ENCODE assay signal across 29 mouse cellular contexts in genomic region chr10:89098183-89098582, GRCm38 (mm10).
"Had no signal": no experiment of that assay in that cellular context is flagged by ENCODE, and none has a peak within 500 bp of the region (broad histone marks: within the 10 kb centered on the region; RNA-seq: fewer than 3 reads in every experiment).

No protein-coding gene starts in this region.

- H3K27me3 ChIP-seq: embryonic facial prominence, embryonic 12.5 days; embryonic facial prominence, embryonic 13.5 days; embryonic facial prominence, embryonic 15.5 days; forebrain, embryonic 12.5 days; forebrain, embryonic 13.5 days; forebrain, embryonic 15.5 days had no signal

- H3K36me3 ChIP-seq: embryonic facial prominence, embryonic 10.5 days; embryonic facial prominence, embryonic 12.5 days; embryonic facial prominence, embryonic 13.5 days; embryonic facial prominence, embryonic 15.5 days; forebrain, embryonic 10.5 days; forebrain, embryonic 12.5 days; forebrain, embryonic 15.5 days had no signal

- H3K9me3 ChIP-seq: embryonic facial prominence, embryonic 10.5 days; embryonic facial prominence, embryonic 12.5 days; embryonic facial prominence, embryonic 13.5 days; embryonic facial prominence, embryonic 15.5 days; forebrain, embryonic 10.5 days; forebrain, embryonic 12.5 days; forebrain, embryonic 13.5 days; forebrain, embryonic 15.5 days had no signal

- H3K9ac ChIP-seq: embryonic facial prominence, embryonic 12.5 days; embryonic facial prominence, embryonic 13.5 days; embryonic facial prominence, embryonic 15.5 days; forebrain, embryonic 12.5 days; forebrain, embryonic 13.5 days; forebrain, embryonic 15.5 days; forebrain, postnatal 0 days had no signal

- DNase-seq: cerebellum, adult 2 months; cerebellum, adult 8-10 months; cerebellum, adult 9-10 months; cerebellum, adult 9-11 months; cerebellum, postnatal 10 days; cerebellum, postnatal 14 days; cerebellum, postnatal 25 days; cerebellum, postnatal 36 days; embryo, embryonic 11 days; forebrain, postnatal 0 days; gastrocnemius, adult 2 months; gastrocnemius, postnatal 10 days; gastrocnemius, postnatal 14 days; gastrocnemius, postnatal 25 days; gastrocnemius, postnatal 36 days; heart, adult 11 months; heart, adult 18-20 months; heart, adult 2 months had no signal

- H3K4me1 ChIP-seq: embryonic facial prominence, embryonic 10.5 days; embryonic facial prominence, embryonic 12.5 days; embryonic facial prominence, embryonic 13.5 days; embryonic facial prominence, embryonic 15.5 days; forebrain, embryonic 10.5 days; forebrain, embryonic 12.5 days; forebrain, embryonic 13.5 days; forebrain, embryonic 15.5 days had no signal

- H3K27ac ChIP-seq: embryonic facial prominence, embryonic 10.5 days; embryonic facial prominence, embryonic 12.5 days; embryonic facial prominence, embryonic 13.5 days; embryonic facial prominence, embryonic 15.5 days; forebrain, embryonic 10.5 days; forebrain, embryonic 12.5 days; forebrain, embryonic 13.5 days; forebrain, embryonic 15.5 days; gastrocnemius, adult 2 months; heart, adult 2 months had no signal

- ATAC-seq: forebrain, embryonic 13.5 days; forebrain, embryonic 14.5 days; forebrain, embryonic 15.5 days; forebrain, embryonic 16.5 days; forebrain, postnatal 0 days had no signal

- H3K4me3 ChIP-seq: embryonic facial prominence, embryonic 10.5 days; embryonic facial prominence, embryonic 12.5 days; embryonic facial prominence, embryonic 13.5 days; embryonic facial prominence, embryonic 15.5 days; erythroblast, embryonic 14.5 days; forebrain, embryonic 10.5 days; forebrain, embryonic 12.5 days; forebrain, embryonic 13.5 days; forebrain, embryonic 15.5 days; gastrocnemius, adult 2 months; heart, adult 2 months had no signal

- H3K4me2 ChIP-seq: embryonic facial prominence, embryonic 12.5 days; embryonic facial prominence, embryonic 13.5 days; embryonic facial prominence, embryonic 15.5 days; forebrain, embryonic 12.5 days; forebrain, embryonic 13.5 days; forebrain, embryonic 15.5 days had no signal
